Mouse (Mus musculus) lung, postnatal 0 days (tissue): ENCODE data around the gene Tuba1c. TPM values are rescaled to one million over a fixed set of nuclear protein-coding genes. Genes with fewer than 3 reads are reported as not detected.

Experiments used
- ATAC-seq: fragments of 200-750 bp; cut with Nextera tagmentation; 2 replicates; pipeline ENCODE4 v1.8.0; 2017; ENCODE audit warnings: moderate library complexity
- DNase-seq: peaks from one replicate; pipeline ENCODE4 v3.0.0-alpha.2; 2016; ENCODE audit warnings: low spot score
- H3K27ac ChIP-seq: fragments of 300-500 bp; sonication (generic); 2 replicates; pipeline ENCODE4 v1.5.1; 2014; ENCODE audit warnings: antibody characterized with exemption, mild to moderate bottlenecking, low read length, mixed read lengths
- H3K27me3 ChIP-seq: fragments of 300-500 bp; sonication (generic); replicated peaks from 2 replicates; pipeline ENCODE4 v1.6.1; 2014; ENCODE audit warnings: low read length, mixed read lengths; ENCODE audit not compliant: insufficient read depth
- H3K36me3 ChIP-seq: fragments of 300-500 bp; sonication (generic); 2 replicates; pipeline ENCODE4 v1.6.1; 2014; ENCODE audit warnings: low read length, mixed read lengths; ENCODE audit not compliant: insufficient read depth
- H3K4me1 ChIP-seq: fragments of 300-500 bp; sonication (generic); 2 replicates; pipeline ENCODE4 v1.6.1; 2014; ENCODE audit warnings: antibody characterized with exemption, low read depth, low read length, mixed read lengths; ENCODE audit not compliant: insufficient read depth
- H3K4me2 ChIP-seq: fragments of 300-500 bp; sonication (generic); replicated peaks from 2 replicates; pipeline ENCODE4 v1.6.1; 2014; ENCODE audit warnings: low read depth, mild to moderate bottlenecking, low read length, moderate library complexity, mixed read lengths
- H3K4me3 ChIP-seq: fragments of 300-500 bp; sonication (generic); 2 replicates; pipeline ENCODE4 v1.5.1; 2014; ENCODE audit warnings: low read depth, low read length
- H3K9ac ChIP-seq: fragments of 300-500 bp; sonication (generic); replicated peaks from 2 replicates; pipeline ENCODE4 v1.6.1; 2014; ENCODE audit warnings: low read depth, mild to moderate bottlenecking
- H3K9me3 ChIP-seq: fragments of 300-500 bp; sonication (generic); 2 replicates; pipeline ENCODE4 v1.6.1; 2016; ENCODE audit warnings: low read length, mixed read lengths
- CTCF ChIP-seq: IDR thresholded peaks from 2 replicates; pipeline ENCODE4 v1.5.1; 2016; ENCODE audit warnings: antibody characterized with exemption, mild to moderate bottlenecking
- EP300 ChIP-seq: IDR thresholded peaks from 2 replicates; pipeline ENCODE4 v1.6.1; 2016; ENCODE audit warnings: antibody characterized with exemption, mild to moderate bottlenecking, control low read depth
- WGBS: fragments of 180-500 bp; shearing (Covaris S2); extraction: QIAGEN DNeasy Blood & Tissue Kit; methylation state at CpG from one replicate; pipeline ENCODE4 v1.1.7; 2014; 5-methylcytosine and 5-hydroxymethylcytosine counted together
- polyA plus RNA-seq: library from polyadenylated mRNA; unstranded; fragments of >200 nt; fragmentation: Nextera tagmentation; extraction: Ambion mirVana; gene quantifications from 2 replicates; pipeline ENCODE4 v1.2.1, GENCODE M21; 2015

The Tuba1c gene
- polyA plus RNA-seq, 1 experiment from 2014 or later = 45.1 TPM

- H3K27me3 ChIP-seq = no peaks in the 10 kb centered on the region
- 45% methylated on average over 12 of the region's 12 CpGs for WGBS
- H3K4me2 ChIP-seq = no peak overlapping the region
- H3K36me3 ChIP-seq = no peaks in the 10 kb centered on the region
- no peak overlapping the region for H3K9ac ChIP-seq
- H3K27ac ChIP-seq = no peak overlapping the region
- H3K4me1 ChIP-seq = peaks cover 8% of the 10 kb centered on the region; the same call in 1 of the 2 replicates
- H3K4me3 ChIP-seq = no peak overlapping the region
- no peaks in the 10 kb centered on the region for H3K9me3 ChIP-seq
- ATAC-seq = no peak
- DNase-seq = no peak
- TF ChIP-seq EP300 (no peak), CTCF (no peak)
Measured at GRCm38 (mm10) chr15:98989701-98990430, 39.8 kb upstream of the Tuba1c start.

- Histone ChIP-seq H3K4me3 (no peak overlapping the region), H3K4me1 (peaks cover 8% of the 10 kb centered on the region; the same call in 1 of the 2 replicates), H3K9ac (no peak overlapping the region), H3K9me3 (no peaks in the 10 kb centered on the region), H3K4me2 (no peak overlapping the region), H3K36me3 (no peaks in the 10 kb centered on the region), H3K27ac (peak overlapping the region; percentile 22; the same call in 1 of the 2 replicates), H3K27me3 (no peaks in the 10 kb centered on the region)
- 38% methylated on average over 15 of the region's 15 CpGs for WGBS
- no peak for TF ChIP-seq EP300
- TF ChIP-seq CTCF = no peak
- ATAC-seq (no peak), DNase-seq (peak; percentile 22)
Measured at GRCm38 (mm10) chr15:98990669-98991539, 38.8 kb upstream of the Tuba1c start.

- ATAC-seq (no peak), DNase-seq (no peak)
- no peaks in the 10 kb centered on the region for H3K9me3 ChIP-seq
- H3K4me2 ChIP-seq = no peak overlapping the region
- no peak overlapping the region for H3K4me3 ChIP-seq
- H3K4me1 ChIP-seq = peaks cover 6% of the 10 kb centered on the region; the same call in 1 of the 2 replicates
- H3K36me3 ChIP-seq = no peaks in the 10 kb centered on the region
- 38% methylated on average over 9 of the region's 9 CpGs for WGBS
- TF ChIP-seq CTCF = no peak
- TF ChIP-seq EP300 = no peak
- H3K9ac ChIP-seq = no peak overlapping the region
- H3K27ac ChIP-seq = peak overlapping the region; percentile 22; the same call in 1 of the 2 replicates
- H3K27me3 ChIP-seq = no peaks in the 10 kb centered on the region
Measured at GRCm38 (mm10) chr15:98991540-98992050, 38.1 kb upstream of the Tuba1c start.

GRCm38 (mm10) chr15:98992086-98992912, 37.4 kb upstream of the Tuba1c start:
- H3K27ac ChIP-seq = peak overlapping the region; percentile 94
- peaks cover 5% of the 10 kb centered on the region; the same call in 1 of the 2 replicates for H3K4me1 ChIP-seq
- 33% methylated on average over 17 of the region's 17 CpGs for WGBS
- peak overlapping the region; percentile 32 for H3K4me3 ChIP-seq
- H3K36me3 ChIP-seq = no peaks in the 10 kb centered on the region
- DNase-seq (peak; percentile 89), ATAC-seq (peak; percentile 59)
- peak overlapping the region; percentile 58 for H3K9ac ChIP-seq
- no peaks in the 10 kb centered on the region for H3K9me3 ChIP-seq
- H3K27me3 ChIP-seq = no peaks in the 10 kb centered on the region
- TF ChIP-seq EP300 = no peak
- no peak for TF ChIP-seq CTCF
- H3K4me2 ChIP-seq = peak overlapping the region; percentile 51

- peak; percentile 97 for DNase-seq
- peak overlapping the region; percentile 51 for H3K4me2 ChIP-seq
- no peaks in the 10 kb centered on the region for H3K27me3 ChIP-seq
- peak overlapping the region; percentile 32 for H3K4me3 ChIP-seq
- peak overlapping the region; percentile 94 for H3K27ac ChIP-seq
- H3K36me3 ChIP-seq = no peaks in the 10 kb centered on the region
- WGBS = 5% methylated on average over 35 of the region's 35 CpGs
- H3K4me1 ChIP-seq = peaks cover 5% of the 10 kb centered on the region; the same call in 1 of the 2 replicates
- H3K9me3 ChIP-seq = no peaks in the 10 kb centered on the region
- ATAC-seq = peak; percentile 96
- H3K9ac ChIP-seq = peak overlapping the region; percentile 58
- TF ChIP-seq EP300 (peak; percentile 60), CTCF (peak; percentile 99)
Measured at GRCm38 (mm10) chr15:98993093-98993793, 36.4 kb upstream of the Tuba1c start.
